Mouse (Mus musculus) T-cell, adult 2 months (primary cell): ENCODE data around the gene Bad.

Source experiments
- DNase-seq: peaks from one replicate; pipeline ENCODE4 v3.0.0; 2022; ENCODE audit warnings: low spot score

Bad gene

DNA sequence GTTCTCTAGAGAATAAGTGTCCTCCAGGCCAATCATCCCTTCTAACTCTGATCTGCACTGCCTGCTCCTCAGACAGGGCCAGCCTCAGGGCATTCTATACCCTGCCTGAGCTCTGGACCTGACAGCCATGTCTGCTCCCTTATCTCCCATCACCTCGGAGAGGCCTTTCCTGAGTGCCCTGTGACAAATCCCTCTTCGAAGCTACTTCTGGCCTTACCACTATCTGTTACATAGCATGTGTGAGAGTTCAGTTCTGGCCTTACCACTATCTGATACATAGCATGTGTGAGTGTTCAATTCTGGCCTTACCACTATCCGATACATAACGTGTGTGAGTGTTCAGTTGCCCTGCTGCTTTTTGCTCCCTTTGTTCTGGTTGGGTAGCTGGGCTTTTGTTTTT, 26.4 kb upstream of the Bad start:
- DNase-seq = no peak

DNA sequence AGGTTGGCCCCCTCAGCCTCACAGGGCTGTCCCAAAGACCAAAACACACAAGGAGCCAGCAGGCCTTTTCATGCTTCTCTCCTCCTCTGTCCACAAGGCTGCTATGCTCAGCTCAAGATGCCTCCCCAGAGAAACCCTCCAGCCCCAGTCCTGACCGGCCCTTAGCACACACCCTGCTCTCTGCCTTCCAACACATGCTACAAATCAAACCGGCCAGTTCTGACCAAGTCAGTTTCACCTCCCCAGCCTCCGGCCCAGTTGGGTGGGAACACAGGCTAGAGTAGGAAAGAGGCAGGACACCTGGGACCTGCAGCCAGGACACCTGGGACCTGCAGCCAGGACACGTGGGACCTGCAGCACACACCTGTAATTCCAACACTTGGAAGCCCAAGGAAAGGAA, 25.2 kb upstream of the Bad start:
- no peak for DNase-seq

DNA sequence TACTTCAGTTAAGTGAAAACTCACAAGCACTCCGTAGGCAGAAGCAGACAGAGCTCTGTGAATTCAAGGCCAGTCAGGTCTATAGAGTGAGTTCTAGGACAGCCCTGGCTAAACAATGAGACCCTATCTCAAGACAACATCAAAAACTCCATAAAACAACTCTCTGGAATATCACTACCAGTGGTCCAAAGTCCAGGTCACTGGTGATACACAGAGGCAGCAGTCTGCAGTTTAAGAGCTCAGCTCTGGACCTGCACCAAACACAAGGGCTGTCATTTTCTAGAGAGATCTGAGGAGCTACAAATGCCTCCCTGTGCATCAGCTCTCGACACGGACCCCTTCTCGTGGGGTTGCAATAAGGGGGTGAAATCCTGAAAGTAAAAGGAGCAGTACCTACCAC, 23.3 kb upstream of the Bad start:
- DNase-seq = no peak

DNA sequence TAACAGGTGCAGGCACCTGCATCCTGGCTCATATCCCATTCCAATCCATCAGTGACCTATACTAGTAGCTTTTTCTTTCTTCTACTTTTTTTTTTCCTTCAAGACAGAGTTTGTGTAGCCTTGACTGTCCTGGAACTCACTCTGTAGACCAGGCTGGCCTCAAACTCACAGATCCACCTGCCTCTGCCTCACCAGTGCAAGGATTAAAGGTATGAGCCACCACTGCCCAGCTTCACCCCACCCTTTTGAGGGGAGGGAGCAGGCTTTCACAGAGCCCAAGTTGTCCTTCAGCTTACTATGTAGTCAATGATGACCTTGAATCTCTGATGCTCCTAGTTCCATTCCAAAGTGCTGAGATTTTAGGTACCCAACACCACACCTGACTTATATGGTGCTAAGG, 22.2 kb upstream of the Bad start:
- DNase-seq = no peak

DNA sequence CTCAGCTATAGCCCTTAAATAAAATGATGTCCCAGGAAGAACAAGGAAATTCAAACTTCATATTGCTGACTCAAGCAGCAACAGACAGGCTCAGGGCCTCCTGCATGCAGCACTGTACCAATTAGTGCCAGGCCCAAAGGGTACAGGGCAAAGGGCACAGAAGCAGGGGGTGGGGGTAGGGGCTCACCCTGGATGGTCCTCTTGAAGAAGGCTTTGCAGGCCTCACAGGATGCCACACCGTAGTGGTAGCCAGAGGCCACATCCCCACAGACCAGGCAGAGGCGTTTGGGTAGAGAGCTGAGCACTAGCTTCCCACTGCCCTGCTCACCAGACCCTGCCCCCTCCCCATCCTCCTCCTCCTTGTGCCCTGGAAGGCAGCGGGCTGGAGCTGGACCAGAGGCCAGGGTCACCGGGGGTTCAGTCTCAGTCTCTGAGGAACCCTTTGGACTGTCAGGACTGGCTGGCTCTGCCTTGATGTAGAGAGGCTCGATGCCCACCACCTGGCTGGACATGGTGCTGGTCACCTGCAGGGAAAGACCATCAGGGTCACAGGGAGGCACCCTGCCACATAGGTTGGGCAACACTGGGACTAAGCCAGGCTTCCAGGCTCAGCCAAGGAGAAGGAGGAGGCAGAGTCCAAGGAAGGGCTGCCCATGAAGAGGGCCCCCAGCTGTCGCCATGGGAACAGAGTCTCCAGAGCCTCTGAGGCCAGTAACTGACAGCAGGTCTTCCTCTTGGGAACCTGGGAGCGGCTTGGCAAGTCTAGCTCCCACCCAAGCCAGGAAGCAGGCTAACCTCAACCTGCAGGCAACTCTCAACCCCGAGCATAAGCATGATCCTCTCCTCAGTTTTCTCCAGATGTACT, 21.6 kb upstream of the Bad start:
- no peak for DNase-seq

DNA sequence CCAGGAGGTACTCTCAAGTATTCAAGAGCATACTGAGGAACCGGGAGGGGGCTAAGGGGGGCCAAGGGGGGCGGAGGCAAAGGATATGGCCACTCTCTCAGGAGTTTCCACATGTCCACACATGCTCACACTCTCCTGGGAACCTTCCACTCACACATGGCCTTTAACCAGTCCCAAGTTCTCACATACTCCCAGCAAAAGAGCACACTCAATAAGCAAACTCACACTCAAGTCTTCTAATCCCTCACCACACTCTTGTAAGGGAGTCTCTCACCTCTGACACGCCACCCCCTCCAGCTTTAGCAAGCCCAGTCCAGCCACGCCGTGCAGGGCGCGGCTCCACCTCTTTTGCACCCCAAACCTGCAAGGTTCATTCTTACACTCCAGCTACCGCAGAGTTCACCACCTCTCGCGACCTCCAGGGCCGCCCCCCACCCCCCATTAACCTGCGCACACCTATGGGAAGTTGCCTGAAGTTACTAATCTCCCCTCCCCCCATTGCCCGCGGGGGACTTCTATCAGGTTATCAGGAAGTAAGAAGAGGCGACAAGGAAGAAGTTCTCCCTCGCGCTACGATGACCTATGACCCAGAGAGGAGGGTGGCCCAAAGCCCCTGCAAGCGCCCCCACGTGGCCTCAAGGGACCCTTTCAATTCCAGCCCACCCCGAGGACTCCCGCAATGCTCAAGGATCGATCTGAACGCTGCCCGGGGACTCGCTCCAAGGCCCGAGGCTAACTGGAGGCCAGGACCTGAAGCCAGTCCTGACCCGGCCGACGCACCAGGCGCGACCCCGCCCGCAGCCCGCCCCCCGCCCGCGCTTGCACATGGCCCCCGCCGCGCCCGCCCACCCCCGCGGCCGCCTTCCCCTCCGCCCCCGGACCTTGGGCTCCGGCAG, 20.7 kb upstream of the Bad start:
- DNase-seq = peak; percentile 42

DNA sequence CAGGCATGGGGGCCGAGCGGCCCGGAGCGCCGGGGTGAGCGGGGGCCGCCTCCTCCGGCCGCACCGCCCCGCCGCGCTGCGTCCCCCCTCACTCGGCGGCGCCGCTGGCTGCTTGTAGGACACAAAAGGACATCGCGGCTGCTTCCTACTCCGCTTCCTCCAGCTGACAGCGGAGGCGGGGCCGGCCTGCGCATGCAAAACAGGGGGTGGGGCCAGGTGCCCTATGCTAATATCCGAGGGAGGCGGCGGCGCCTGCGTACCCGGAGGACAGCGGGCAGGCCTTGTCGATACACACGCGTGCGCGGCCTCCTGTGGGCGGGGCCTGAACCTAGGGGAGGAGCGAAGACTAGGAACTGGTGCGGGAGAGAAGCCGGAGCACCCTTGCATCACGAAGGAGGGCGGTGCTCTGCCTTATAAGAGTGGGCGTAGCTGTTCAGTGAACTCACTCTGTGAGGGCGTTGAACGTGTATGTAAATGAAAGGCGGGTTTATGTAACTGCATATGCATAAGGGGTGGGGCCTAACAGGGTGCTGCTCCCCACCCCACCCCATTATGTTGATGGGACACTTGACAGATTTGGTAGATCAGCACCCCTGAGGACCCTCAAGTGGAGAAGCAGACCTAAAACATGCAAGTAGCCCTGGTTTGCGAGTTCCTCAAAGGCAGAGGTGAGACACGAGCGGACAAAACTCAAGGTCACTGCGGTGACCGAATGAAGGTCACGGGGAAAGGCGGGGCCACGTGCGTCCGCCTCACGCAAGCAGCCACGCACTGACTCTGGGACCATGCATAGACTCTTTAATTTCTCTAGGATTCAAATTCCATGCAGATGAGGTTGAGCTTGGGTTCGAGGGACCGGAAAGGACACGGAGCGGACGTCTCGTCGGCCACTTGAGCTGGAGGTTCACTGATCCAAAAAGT, 19.8 kb upstream of the Bad start, which contains the start of gene Esrra:
Esrra (minus strand) TSS at position 167 of the 921 bp plus-strand sequence.
- DNase-seq = peak; percentile 100

DNA sequence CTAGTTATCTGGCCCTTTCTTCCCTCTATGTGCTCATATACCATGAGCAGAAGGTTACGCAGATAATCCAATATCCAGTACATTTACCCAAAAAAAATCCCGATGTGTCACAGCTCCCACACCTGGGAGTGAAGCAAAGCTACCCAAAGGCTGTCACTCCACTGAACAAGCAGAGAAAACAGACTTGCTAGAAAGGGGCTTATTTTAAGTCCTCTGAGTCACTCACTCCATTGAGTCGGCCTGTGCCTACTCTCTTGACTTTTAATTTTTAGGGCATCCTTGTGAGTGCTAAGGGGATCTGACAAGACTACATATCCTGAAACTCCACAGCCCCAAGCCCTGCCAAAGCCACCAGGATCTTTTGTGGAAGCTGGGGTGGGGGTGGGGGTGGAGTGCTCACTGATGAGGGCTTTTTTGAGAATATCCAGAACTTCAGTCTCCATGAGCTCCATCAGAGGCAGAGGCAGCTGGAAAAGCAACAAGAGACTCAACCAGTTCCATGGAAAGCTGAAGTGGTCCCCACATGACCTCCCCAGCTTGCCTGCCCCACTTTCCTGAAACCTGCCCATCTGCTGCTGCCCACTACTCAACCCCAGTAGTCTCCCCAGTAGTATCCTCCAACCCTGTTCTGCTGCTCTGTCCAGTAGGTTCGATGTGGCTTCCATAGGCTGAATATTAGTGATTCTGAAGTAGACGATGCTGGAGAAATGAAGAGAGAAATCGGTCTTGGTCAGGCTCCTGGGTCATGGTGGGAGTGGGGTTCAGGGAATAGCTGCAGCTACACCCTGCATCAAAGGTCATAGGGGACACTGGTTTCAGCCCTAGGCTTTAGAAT, 18.5 kb upstream of the Bad start:
- no peak for DNase-seq

DNA sequence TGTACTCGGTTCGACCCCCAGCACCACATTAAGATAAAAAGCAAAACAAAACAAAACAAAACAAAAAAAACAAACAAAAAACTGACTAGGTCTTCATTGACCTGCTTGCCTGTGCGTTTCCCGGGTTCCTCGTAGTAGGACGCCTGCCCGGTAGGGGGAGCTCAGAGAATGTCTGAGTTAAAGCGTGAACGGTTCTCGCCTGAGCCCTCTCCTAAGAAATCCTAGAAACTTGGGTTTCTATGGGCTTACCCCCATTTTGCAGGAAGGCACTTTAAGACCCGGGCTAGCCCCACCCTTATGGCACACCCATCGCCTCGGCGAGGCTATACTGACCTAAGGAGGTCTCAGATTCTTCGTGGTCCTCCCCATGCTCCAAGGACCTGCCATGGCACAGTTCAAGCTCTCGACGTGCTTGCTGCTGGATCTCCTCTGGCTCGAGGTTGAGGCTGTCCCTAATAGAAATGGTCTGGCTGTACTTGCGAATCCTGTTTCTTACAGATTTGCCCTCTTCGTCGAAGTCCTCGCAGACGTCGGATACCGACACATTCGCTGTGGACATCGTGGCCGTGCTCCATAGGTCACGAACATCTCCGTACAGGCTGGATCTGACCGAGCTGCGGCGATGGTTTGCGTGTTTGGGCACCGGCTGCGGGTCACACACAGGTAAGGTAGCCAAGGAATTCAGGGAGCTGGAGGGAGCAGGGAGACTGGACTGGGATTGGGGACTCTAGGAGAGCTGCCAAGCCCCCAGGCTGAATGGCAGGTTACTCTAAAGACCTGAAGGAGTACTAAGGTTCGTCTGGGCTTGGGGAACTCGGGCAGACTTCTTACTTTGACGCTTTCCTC, 17.0 kb upstream of the Bad start:
- peak; percentile 76 for DNase-seq

DNA sequence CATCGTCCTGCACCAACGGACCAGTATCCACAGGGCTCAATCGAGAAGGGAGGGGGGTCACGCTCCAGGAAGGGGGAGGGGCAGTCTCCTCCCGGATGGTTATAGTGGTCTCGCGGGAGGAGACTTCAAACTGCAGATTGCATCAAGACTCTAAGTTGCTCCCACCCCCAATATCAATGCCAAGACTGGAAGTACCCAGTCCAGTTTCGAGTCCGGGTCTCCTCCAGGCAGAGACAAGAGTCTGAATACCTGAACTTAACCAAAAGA, 16.4 kb upstream of the Bad start, which contains the start of gene Catsperz:
Catsperz (minus strand) TSS at position 74 of the 267 bp plus-strand sequence.
- DNase-seq = no peak

DNA sequence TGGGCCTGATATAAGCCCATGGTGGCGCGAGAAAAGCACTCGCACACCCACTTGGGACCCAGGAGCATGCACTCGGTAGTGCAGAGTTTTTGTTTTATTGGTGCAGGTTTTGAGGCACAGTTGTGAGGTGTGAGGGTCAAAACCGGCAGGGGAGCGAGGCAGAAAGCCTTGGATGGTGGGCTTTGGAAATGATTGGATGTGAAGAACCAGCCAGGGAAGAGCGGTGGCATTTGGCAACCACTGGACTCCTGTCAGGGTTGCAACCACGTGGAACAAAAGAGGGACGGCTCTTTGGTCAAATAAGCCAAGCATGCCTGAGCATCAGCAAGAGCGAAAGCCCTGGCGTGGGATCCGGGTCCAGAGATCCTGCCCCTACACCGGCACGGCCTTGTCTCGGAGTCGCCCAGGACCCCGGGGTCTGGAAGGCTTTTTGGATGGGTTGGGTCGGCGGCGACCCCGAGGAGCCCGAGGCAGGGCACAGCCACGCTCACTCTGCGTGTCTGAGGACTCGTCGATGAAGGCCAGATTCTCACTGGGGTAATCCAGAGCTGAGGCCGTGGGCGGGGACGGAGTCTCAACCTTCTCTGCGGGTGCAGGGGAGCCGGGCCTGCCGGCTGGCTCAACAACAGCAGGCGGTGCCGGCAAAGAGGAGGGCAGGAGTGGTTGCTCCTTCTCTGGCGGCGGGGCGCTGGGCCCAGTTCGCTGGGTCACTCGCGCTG, 15.9 kb upstream of the Bad start:
- DNase-seq = no peak

DNA sequence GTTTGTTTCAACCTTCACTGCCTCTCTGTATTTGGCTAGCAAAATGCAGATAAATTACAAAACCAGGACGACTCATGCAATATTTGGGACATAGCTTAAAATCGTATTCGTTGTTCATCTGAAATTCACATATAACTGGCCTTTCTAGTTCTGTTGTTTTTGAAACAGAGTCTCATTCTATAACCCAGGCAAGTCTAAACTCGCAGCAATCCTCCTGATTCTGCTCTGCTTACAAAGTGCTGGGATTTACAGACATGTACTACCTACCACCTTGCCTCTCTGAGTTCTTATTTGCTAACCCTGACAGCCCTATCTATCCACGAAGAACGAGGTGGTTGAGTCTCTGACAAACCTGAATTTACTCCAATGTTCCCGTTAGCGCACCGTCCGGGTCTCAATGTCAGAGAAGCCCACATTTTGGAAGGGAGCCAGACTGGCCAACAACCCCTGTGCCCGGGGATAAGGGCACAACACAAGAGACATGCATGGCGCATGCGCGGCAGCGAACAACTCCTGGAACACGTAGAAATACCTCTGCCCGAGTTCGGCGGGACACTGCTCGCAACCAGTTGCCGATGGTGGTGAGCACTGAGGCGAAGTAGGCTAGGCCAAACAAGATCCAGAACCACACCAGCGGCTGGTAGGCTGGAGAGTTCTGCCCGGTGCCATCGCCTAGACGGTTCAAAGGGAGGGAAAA, 15.0 kb upstream of the Bad start:
- DNase-seq = peak; percentile 31

DNA sequence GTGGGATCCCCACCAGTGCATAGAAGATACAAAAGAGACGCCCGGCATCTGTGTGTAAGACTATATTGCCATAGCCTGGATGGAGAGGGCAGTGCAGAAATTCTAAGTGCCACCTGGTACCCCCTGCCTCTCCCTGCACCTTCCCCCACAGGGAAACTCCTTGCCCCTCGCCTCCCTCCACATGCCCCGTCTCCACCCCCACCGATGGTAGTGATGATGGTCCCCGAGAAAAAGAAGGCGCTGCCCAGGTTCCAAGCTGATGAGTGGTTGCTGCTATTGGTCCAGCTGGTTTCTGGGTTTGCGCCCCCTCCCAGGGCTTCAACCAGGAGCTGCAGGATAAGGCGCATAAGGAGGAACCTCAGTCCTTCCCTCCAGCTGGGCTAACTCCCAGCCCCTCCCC, 13.6 kb upstream of the Bad start:
- DNase-seq = no peak

DNA sequence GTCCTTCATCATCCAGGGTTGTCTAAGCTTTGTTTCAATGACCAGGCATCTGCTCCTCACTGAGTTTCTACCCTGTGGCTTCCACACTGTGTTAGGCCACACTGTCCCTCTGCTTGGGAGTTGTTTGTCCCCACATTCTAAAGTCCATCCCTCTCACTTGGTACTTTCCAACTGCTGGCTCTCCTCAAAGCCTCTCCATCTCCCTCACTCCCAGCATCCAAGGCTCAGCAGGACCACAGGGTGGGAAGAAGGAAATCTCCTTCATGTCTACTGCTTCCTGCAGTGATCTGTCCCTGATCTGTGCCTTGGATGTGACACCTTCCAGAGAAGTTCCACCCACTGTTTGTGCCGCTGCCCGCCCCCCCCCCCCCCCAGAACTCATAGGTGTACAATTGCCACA, 10.7 kb upstream of the Bad start:
- DNase-seq = no peak

DNA sequence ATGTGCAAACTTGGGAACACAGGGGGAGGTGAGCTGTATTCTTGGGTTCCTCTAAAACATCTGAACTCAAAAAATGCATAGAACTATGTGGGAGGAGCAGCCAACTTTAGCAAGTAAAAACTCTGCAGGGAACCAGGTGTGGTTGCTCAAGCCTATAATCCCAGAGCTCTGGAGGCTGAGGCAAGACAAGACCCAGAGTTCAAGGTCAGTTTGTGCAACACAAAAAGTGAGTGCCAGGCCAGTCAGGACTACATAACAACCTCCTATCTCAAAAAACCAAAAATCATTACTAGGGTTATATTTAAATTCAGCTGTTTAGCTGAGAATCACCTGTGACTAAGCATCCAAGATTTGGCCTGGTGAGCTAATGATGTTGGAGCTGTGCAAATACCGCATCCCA, 9.6 kb upstream of the Bad start:
- DNase-seq = no peak

DNA sequence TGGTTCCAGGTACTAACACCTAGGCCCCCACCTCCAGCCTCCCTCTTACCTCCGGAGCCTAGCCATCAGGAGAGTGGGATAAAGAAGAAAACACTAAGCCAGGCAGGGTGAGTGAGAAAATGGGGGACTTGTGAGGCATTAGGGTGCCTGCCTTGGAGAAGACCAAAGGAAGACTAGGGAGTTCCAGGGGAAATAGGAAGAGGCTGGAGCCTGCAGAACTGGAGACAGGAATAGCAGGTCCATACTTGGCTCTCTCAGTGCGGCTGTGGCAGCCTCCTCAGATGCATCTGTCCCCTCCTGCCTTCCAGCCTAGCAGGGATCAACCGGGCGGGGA, 8.6 kb upstream of the Bad start:
- no peak for DNase-seq

DNA sequence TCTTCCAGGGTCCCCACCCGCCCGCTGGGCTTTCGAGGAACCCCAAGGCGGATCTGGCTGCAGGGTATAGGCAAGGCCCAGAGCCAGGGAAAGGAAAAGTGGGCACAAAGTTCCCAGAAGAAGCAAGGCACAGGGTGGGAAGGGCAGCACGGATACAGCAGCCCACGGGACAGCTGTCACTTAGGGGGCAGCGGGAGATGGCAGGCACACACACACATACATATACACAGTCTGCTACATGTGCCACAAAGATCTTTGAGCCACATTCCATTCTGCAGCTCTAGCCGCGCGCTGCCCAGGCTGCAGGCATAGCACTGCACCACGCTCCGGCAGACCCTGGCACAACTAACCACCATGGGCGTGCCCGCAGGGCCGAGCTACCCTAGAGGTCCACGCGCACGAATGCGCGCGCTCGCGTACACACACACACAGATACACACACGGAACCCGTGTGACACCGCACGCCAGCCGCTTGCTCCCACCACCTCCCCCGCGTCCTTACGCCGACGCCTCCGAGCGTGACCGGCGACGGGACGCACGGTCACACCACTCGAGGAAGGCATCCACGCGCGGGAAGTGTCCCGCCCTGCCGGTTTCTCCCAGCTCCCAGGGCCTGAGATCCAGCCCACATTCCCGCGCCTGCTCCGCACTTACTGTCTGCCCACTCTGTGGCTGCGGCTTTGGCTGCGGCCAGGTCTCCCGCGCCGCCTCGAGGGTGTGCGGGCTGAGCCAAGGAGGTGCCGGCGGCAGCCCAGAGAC, 8.0 kb upstream of the Bad start:
- no peak for DNase-seq

DNA sequence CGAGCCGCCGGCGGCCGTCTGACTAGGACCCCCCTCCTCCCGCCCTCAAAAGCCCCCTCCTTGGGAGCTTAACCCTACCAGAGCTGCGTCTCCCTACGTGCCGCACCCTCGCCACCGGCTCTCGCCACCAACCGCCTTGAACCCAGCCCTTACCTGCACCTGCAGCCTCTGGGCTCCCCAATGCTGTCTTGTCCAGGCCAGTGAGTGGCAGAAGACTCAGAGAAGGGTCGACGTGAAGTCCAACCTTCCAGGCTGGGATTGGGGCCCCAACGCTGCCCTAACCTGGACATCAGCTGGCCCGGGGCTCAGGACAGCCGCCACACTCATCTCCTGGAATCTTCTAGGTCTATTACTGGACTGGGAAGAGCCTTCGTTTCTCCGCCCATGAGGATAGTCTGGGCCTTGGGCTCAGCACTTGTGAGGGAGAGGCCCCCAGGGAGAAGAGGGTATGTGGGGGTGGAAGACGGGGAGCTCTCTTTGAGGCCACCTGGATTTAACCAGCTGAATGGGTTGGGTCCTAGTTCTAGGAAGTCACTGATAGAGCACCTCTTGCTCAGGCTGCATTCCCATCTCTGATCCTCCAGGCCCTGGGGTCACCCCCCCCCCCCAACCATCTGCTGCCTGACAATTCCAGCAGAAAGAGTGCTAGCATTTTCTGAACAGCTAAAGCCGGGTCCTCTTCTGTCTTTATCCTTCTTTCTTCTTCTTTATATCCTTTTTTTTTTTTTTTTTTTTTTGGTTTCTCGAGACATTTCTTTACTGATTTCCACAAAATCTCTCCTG, 7.3 kb upstream of the Bad start, which contains the start of gene Kcnk4:
Kcnk4 (minus strand) TSS at position 321 of the 783 bp plus-strand sequence.
- no peak for DNase-seq
